Mouse (Mus musculus): ENCODE results near the gene Msx3.

- TF ChIP-seq CTCF (IDR thresholded peaks at IDR 0.05; ENCODE audit: borderline replicate concordance, extremely low read depth, insufficient read depth, insufficient read length) (no peak), POLR2A (IDR thresholded peaks at IDR 0.05; ENCODE audit: borderline replicate concordance, extremely low read depth, insufficient read depth, insufficient read length, poor library complexity, severe bottlenecking) (no peak)
Measured at GRCm38 (mm10) chr7:140001086-140001740, 47.7 kb downstream of the Msx3 start.

Data from brain, embryonic 14.5 days (tissue).